Mouse (Mus musculus): ENCODE results near the gene Cltc. TPM values are rescaled to one million over a fixed set of nuclear protein-coding genes. Genes with fewer than 3 reads are reported as not detected.
A peak's percentile ranks its signal among the peaks of the same experiment; 100 is the strongest.

The Cltc gene
- polyA plus RNA-seq, 1 experiment from 2014 or later: 148 TPM

GRCm38 (mm10) chr11:86682861-86683260 lies 74.5 kb downstream of the Cltc start:
- peak overlapping the region; percentile 74 for H3K4me2 ChIP-seq (ENCODE audit: low read depth, low read length)
- WGBS: 22% methylated on average over 7 of the region's 7 CpGs
- ATAC-seq (ENCODE audit: insufficient read depth, low FRiP score): no peak
- peak overlapping the region; percentile 92 for H3K9ac ChIP-seq (ENCODE audit: low read length)
- peaks cover 14% of the 10 kb centered on the region for H3K4me1 ChIP-seq (ENCODE audit: control insufficient read depth, insufficient read depth, low read length)
- no peaks in the 10 kb centered on the region for H3K9me3 ChIP-seq (replicated peaks; ENCODE audit: control insufficient read depth, low read length)
- peak overlapping the region; percentile 89 for H3K4me3 ChIP-seq (replicated peaks; ENCODE audit: low read length)
- peak overlapping the region; percentile 95; the same call in 1 of the 2 replicates for H3K27ac ChIP-seq (ENCODE audit: low read length)
- no peaks in the 10 kb centered on the region for H3K36me3 ChIP-seq (ENCODE audit: control insufficient read depth, insufficient read depth, low read length)
- H3K27me3 ChIP-seq (ENCODE audit: control insufficient read depth, insufficient read depth, low read length): no peaks in the 10 kb centered on the region

GRCm38 (mm10) chr11:86681423-86681822 lies 75.9 kb downstream of the Cltc start:
- H3K27me3 ChIP-seq (ENCODE audit: control insufficient read depth, insufficient read depth, low read length): no peaks in the 10 kb centered on the region
- no peak overlapping the region for H3K4me2 ChIP-seq (ENCODE audit: low read depth, low read length)
- H3K4me1 ChIP-seq (ENCODE audit: control insufficient read depth, insufficient read depth, low read length): peaks cover 17% of the 10 kb centered on the region
- no peaks in the 10 kb centered on the region for H3K9me3 ChIP-seq (replicated peaks; ENCODE audit: control insufficient read depth, low read length)
- H3K27ac ChIP-seq (ENCODE audit: low read length): no peak overlapping the region
- H3K4me3 ChIP-seq (replicated peaks; ENCODE audit: low read length): no peak overlapping the region
- H3K36me3 ChIP-seq (ENCODE audit: control insufficient read depth, insufficient read depth, low read length): no peaks in the 10 kb centered on the region
- 80% methylated on average over 3 of the region's 3 CpGs for WGBS
- no peak for ATAC-seq (ENCODE audit: insufficient read depth, low FRiP score)
- no peak overlapping the region for H3K9ac ChIP-seq (ENCODE audit: low read length)

- H3K4me2 ChIP-seq (ENCODE audit: low read depth, low read length): no peak overlapping the region
- H3K4me1 ChIP-seq (ENCODE audit: control insufficient read depth, insufficient read depth, low read length): peaks cover 17% of the 10 kb centered on the region
- no peaks in the 10 kb centered on the region for H3K36me3 ChIP-seq (ENCODE audit: control insufficient read depth, insufficient read depth, low read length)
- H3K4me3 ChIP-seq (replicated peaks; ENCODE audit: low read length): no peak overlapping the region
- H3K9ac ChIP-seq (ENCODE audit: low read length): no peak overlapping the region
- 94% methylated on average over 3 of the region's 3 CpGs for WGBS
- no peak for ATAC-seq (ENCODE audit: insufficient read depth, low FRiP score)
- no peaks in the 10 kb centered on the region for H3K27me3 ChIP-seq (ENCODE audit: control insufficient read depth, insufficient read depth, low read length)
- H3K9me3 ChIP-seq (replicated peaks; ENCODE audit: control insufficient read depth, low read length): no peaks in the 10 kb centered on the region
- H3K27ac ChIP-seq (ENCODE audit: low read length): no peak overlapping the region
Observed at GRCm38 (mm10) chr11:86680729-86681128, 76.6 kb downstream of the Cltc start.

GRCm38 (mm10) chr11:86678957-86679356 lies 78.4 kb downstream of the Cltc start:
- Histone ChIP-seq H3K4me2 (ENCODE audit: low read depth, low read length) (no peak overlapping the region), H3K9me3 (replicated peaks; ENCODE audit: control insufficient read depth, low read length) (no peaks in the 10 kb centered on the region), H3K4me1 (ENCODE audit: control insufficient read depth, insufficient read depth, low read length) (peaks cover 9% of the 10 kb centered on the region), H3K4me3 (replicated peaks; ENCODE audit: low read length) (no peak overlapping the region), H3K36me3 (ENCODE audit: control insufficient read depth, insufficient read depth, low read length) (no peaks in the 10 kb centered on the region), H3K27me3 (ENCODE audit: control insufficient read depth, insufficient read depth, low read length) (no peaks in the 10 kb centered on the region), H3K27ac (ENCODE audit: low read length) (no peak overlapping the region), H3K9ac (ENCODE audit: low read length) (no peak overlapping the region)
- WGBS: 72% methylated on average over 5 of the region's 5 CpGs
- no peak for ATAC-seq (ENCODE audit: insufficient read depth, low FRiP score)

DNA sequence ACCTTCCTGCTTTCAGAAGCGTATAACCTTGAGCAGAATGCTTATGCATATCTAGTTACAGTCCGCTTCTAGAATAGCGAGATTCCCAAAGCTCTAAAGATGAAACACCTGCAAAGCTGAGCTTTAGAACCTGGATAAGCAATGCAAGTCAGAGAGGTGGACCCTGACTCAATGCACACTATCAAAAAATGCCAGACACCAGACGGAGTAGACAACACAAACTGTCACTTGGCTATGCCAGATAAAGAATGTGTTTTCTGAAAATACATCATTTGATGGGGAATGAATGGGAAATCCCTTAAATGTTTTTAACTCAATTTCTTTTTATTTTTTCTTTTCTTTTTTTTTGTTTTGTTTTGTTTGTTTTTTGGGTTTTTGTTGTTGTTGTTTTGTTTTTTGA lies 81.8 kb downstream of the Cltc start:
- no peaks in the 10 kb centered on the region for H3K36me3 ChIP-seq (ENCODE audit: control insufficient read depth, insufficient read depth, low read length)
- no peaks in the 10 kb centered on the region for H3K9me3 ChIP-seq (replicated peaks; ENCODE audit: control insufficient read depth, low read length)
- no peak overlapping the region for H3K4me2 ChIP-seq (ENCODE audit: low read depth, low read length)
- no peak overlapping the region for H3K27ac ChIP-seq (ENCODE audit: low read length)
- 77% methylated on average over 4 of the region's 4 CpGs for WGBS
- no peaks in the 10 kb centered on the region for H3K27me3 ChIP-seq (ENCODE audit: control insufficient read depth, insufficient read depth, low read length)
- H3K4me3 ChIP-seq (replicated peaks; ENCODE audit: low read length): no peak overlapping the region
- ATAC-seq (ENCODE audit: insufficient read depth, low FRiP score): no peak
- no peak overlapping the region for H3K9ac ChIP-seq (ENCODE audit: low read length)
- H3K4me1 ChIP-seq (ENCODE audit: control insufficient read depth, insufficient read depth, low read length): peaks cover 4% of the 10 kb centered on the region; the same call in 1 of the 2 replicates

GRCm38 (mm10) chr11:86672772-86673171 lies 84.6 kb downstream of the Cltc start:
- WGBS: 72% methylated on average over 3 of the region's 3 CpGs
- Histone ChIP-seq H3K9me3 (replicated peaks; ENCODE audit: control insufficient read depth, low read length) (no peaks in the 10 kb centered on the region), H3K4me2 (ENCODE audit: low read depth, low read length) (no peak overlapping the region), H3K27ac (ENCODE audit: low read length) (no peak overlapping the region), H3K9ac (ENCODE audit: low read length) (no peak overlapping the region), H3K27me3 (ENCODE audit: control insufficient read depth, insufficient read depth, low read length) (no peaks in the 10 kb centered on the region), H3K4me3 (replicated peaks; ENCODE audit: low read length) (no peak overlapping the region), H3K36me3 (ENCODE audit: control insufficient read depth, insufficient read depth, low read length) (no peaks in the 10 kb centered on the region), H3K4me1 (ENCODE audit: control insufficient read depth, insufficient read depth, low read length) (peaks cover 4% of the 10 kb centered on the region; the same call in 1 of the 2 replicates)
- ATAC-seq (ENCODE audit: insufficient read depth, low FRiP score): no peak

DNA sequence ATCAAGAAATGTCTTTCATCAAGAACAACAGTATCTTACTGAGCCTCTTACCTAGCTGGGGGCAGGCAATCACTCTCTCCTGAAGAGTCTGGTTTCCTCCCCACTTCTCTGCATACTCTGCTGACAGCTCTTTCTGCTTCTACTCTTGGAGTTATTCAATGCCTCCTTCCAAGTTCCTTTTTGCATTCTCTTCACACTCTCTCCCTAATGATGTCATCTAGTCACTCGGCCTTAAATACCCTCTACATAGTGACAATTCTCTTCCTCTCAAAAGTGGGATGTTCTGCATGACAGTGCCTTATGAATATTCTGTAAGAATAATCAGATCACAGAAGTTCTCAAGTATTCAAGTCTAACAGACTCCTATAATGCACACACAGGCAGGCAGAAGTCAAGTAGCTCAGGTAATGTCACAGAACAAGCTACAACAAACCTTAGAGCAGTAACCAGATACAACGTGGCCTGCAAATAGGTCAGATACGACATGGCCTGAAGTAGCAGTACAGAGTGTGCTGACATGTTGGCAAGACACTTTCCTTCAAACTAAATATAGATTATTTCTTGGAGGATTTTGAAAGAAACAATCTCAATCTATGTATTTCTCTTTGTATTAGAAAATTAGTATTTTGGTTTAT lies 86.2 kb downstream of the Cltc start:
- H3K9ac ChIP-seq (ENCODE audit: low read length): no peak overlapping the region
- no peak overlapping the region for H3K27ac ChIP-seq (ENCODE audit: low read length)
- WGBS: 72% methylated on average over 3 of the region's 3 CpGs
- no peaks in the 10 kb centered on the region for H3K9me3 ChIP-seq (replicated peaks; ENCODE audit: control insufficient read depth, low read length)
- no peaks in the 10 kb centered on the region for H3K4me1 ChIP-seq (ENCODE audit: control insufficient read depth, insufficient read depth, low read length)
- H3K27me3 ChIP-seq (ENCODE audit: control insufficient read depth, insufficient read depth, low read length): no peaks in the 10 kb centered on the region
- no peak overlapping the region for H3K4me3 ChIP-seq (replicated peaks; ENCODE audit: low read length)
- H3K4me2 ChIP-seq (ENCODE audit: low read depth, low read length): no peak overlapping the region
- no peaks in the 10 kb centered on the region for H3K36me3 ChIP-seq (ENCODE audit: control insufficient read depth, insufficient read depth, low read length)
- ATAC-seq (ENCODE audit: insufficient read depth, low FRiP score): no peak

DNA sequence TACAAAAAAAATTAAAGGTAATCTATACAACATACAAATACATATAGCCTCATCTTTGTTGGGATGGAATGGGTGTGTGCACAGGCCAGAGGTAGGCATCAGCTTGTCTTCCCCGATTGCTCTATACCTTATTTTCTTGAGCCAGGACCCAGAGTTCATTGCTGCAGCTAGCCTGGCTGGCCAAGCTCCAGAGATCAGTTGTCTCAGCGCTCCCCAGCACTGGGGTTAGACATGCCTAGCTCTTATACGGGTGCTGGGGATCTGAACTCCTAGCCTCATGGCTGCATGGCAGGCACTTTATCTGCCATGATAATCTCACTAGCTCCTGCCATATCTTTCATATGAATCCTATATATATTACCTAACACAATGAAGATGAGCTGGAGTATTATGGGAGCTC lies 89.2 kb downstream of the Cltc start:
- Histone ChIP-seq H3K9me3 (replicated peaks; ENCODE audit: control insufficient read depth, low read length) (no peaks in the 10 kb centered on the region), H3K27me3 (ENCODE audit: control insufficient read depth, insufficient read depth, low read length) (no peaks in the 10 kb centered on the region), H3K9ac (ENCODE audit: low read length) (no peak overlapping the region), H3K4me2 (ENCODE audit: low read depth, low read length) (no peak overlapping the region), H3K27ac (ENCODE audit: low read length) (no peak overlapping the region), H3K4me1 (ENCODE audit: control insufficient read depth, insufficient read depth, low read length) (no peaks in the 10 kb centered on the region), H3K4me3 (replicated peaks; ENCODE audit: low read length) (no peak overlapping the region), H3K36me3 (ENCODE audit: control insufficient read depth, insufficient read depth, low read length) (no peaks in the 10 kb centered on the region)
- no peak for ATAC-seq (ENCODE audit: insufficient read depth, low FRiP score)
- WGBS: 88% methylated on average over 3 of the region's 3 CpGs

DNA sequence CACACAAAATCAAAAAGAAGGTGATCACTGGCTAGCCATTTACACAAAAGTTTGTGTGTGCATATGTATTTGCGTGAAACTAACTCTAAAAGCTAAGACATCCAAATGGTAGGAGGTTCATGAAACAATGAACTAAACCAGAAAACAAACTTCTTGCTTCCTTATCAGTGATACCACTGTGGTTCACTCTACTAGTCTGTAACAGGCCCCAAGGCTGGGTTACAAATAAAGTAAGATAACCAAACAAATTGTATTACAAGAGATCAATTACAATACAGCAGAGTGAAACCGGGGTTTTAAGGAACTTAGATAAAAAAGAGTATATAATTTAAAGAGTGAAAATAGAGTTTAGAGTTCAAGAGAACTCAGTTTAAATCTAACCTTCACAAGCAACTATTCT lies 89.8 kb downstream of the Cltc start:
- Histone ChIP-seq H3K9me3 (replicated peaks; ENCODE audit: control insufficient read depth, low read length) (no peaks in the 10 kb centered on the region), H3K4me3 (replicated peaks; ENCODE audit: low read length) (no peak overlapping the region), H3K4me2 (ENCODE audit: low read depth, low read length) (no peak overlapping the region), H3K36me3 (ENCODE audit: control insufficient read depth, insufficient read depth, low read length) (no peaks in the 10 kb centered on the region), H3K27ac (ENCODE audit: low read length) (no peak overlapping the region), H3K9ac (ENCODE audit: low read length) (no peak overlapping the region), H3K27me3 (ENCODE audit: control insufficient read depth, insufficient read depth, low read length) (no peaks in the 10 kb centered on the region), H3K4me1 (ENCODE audit: control insufficient read depth, insufficient read depth, low read length) (no peaks in the 10 kb centered on the region)
- ATAC-seq (ENCODE audit: insufficient read depth, low FRiP score): no peak
- 73% methylated on average over 2 of the region's 2 CpGs for WGBS

Measured in stomach, embryonic 16.5 days (tissue).